Mouse (Mus musculus) limb, embryonic 14.5 days (tissue): ENCODE data around the gene Frmd4b. TPM values are rescaled to one million over a fixed set of nuclear protein-coding genes. Genes with fewer than 3 reads are reported as not detected.
A peak's percentile ranks its signal among the peaks of the same experiment; 100 is the strongest.

Experiments
- ATAC-seq: fragments of 200-750 bp; cut with Nextera tagmentation; 2 replicates; pipeline ENCODE4 v1.8.0; 2017; ENCODE audit warnings: low read depth, moderate number of reproducible peaks, moderate TSS enrichment; ENCODE audit not compliant: low FRiP score
- DNase-seq: peaks from one replicate; pipeline ENCODE4 v3.0.0-alpha.2; 2015; ENCODE audit warnings: low spot score
- H3K27ac ChIP-seq: fragments of 300-500 bp; sonication (generic); replicated peaks from 2 replicates; pipeline ENCODE4 v1.5.1; 2014; ENCODE audit warnings: low read depth, mild to moderate bottlenecking, low read length, moderate library complexity, mixed read lengths
- H3K27me3 ChIP-seq: fragments of 300-500 bp; sonication (generic); 2 replicates; pipeline ENCODE4 v1.6.1; 2014; ENCODE audit warnings: low read length, mixed read lengths; ENCODE audit not compliant: control insufficient read depth, insufficient read depth
- H3K36me3 ChIP-seq: fragments of 300-500 bp; sonication (generic); 2 replicates; pipeline ENCODE4 v1.6.1; 2014; ENCODE audit warnings: mild to moderate bottlenecking, low read length, moderate library complexity, mixed read lengths; ENCODE audit not compliant: control insufficient read depth, insufficient read depth
- H3K4me1 ChIP-seq: fragments of 300-500 bp; sonication (generic); 2 replicates; pipeline ENCODE4 v1.6.1; 2014; ENCODE audit warnings: antibody characterized with exemption, low read length, mixed read lengths; ENCODE audit not compliant: control insufficient read depth, insufficient read depth
- H3K4me2 ChIP-seq: fragments of 300-500 bp; sonication (generic); replicated peaks from 2 replicates; pipeline ENCODE4 v1.6.1; 2014; ENCODE audit warnings: low read depth, mild to moderate bottlenecking, low read length, moderate library complexity; ENCODE audit not compliant: severe bottlenecking
- H3K4me3 ChIP-seq: fragments of 300-500 bp; sonication (generic); replicated peaks from 2 replicates; pipeline ENCODE4 v1.5.1; 2014; ENCODE audit warnings: low read length
- H3K9ac ChIP-seq: fragments of 300-500 bp; sonication (generic); 2 replicates; pipeline ENCODE4 v1.6.1; 2014; ENCODE audit warnings: mild to moderate bottlenecking, low read depth, low read length, moderate library complexity; ENCODE audit not compliant: severe bottlenecking
- H3K9me3 ChIP-seq: fragments of 300-500 bp; sonication (generic); 2 replicates; pipeline ENCODE4 v1.6.1; 2016; ENCODE audit warnings: low read length; ENCODE audit not compliant: control insufficient read depth
- POLR2A ChIP-seq: fragments of 200-500 bp; IDR thresholded peaks from 2 replicates; pipeline ENCODE4 v1.8.0; 2012; ENCODE audit warnings: inconsistent platforms, mild to moderate bottlenecking, moderate library complexity, borderline replicate concordance; ENCODE audit not compliant: insufficient read depth, insufficient read length; ENCODE audit errors: extremely low read depth
- WGBS: fragments of 180-500 bp; shearing (Covaris S2); extraction: QIAGEN DNeasy Blood & Tissue Kit; methylation state at CpG from one replicate; pipeline ENCODE4 v1.1.7; 2014; 5-methylcytosine and 5-hydroxymethylcytosine counted together
- polyA plus RNA-seq, 2 experiments: library from polyadenylated mRNA; depleted of rRNA in 1 of 2; stranded (reverse) in 1 of 2; unstranded in 1 of 2; fragments of >200 nt; fragmentation: Nextera tagmentation in 1 of 2; extraction: Ambion mirVana in 1 of 2; gene quantifications; 2 replicates each; pipeline versions ENCODE4 v1.2.1 to v1.2.3; 2012 to 2014

Frmd4b gene
- polyA plus RNA-seq, 2 experiments = 13.9 to 14.1 TPM

DNA sequence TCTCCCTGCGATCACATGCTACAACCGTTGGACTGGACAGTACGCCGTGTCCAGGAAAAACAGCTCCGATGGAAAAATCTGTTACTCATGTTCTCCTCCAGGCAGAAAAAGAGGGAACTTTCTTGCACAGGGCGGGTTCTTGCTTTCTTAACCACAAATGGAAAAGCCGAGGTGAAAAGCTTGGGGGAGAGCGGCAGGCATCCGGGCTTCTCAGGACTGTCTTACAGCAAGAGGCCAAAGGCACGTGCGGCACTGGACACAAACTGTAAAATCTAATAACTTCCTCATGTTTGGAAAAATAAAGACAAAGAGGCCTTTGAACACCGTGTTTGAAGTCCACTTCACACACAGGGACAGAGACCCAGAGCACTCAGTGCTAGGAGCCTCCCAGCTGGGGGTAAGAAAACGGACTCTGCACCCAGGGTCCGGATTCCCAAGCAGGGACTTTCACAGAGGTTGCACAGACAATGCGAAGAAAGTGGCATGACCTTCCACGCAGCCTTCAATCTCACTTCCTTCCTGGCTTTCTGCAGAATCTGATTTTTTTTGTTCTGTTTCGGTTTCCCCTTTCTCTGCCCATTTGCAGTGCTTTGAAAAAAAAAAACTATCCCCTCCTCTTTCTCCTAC, 153.3 kb downstream of the Frmd4b start:
- DNase-seq (no peak), ATAC-seq (no peak)
- no peaks in the 10 kb centered on the region for H3K9me3 ChIP-seq
- H3K27ac ChIP-seq = peak overlapping the region; percentile 58
- H3K4me3 ChIP-seq = no peak overlapping the region
- H3K4me1 ChIP-seq = peaks cover 9% of the 10 kb centered on the region
- no peaks in the 10 kb centered on the region for H3K36me3 ChIP-seq
- WGBS = 32% methylated on average over 17 of the region's 17 CpGs
- no peak for TF ChIP-seq POLR2A
- H3K27me3 ChIP-seq = no peaks in the 10 kb centered on the region
- H3K9ac ChIP-seq = no peak overlapping the region
- H3K4me2 ChIP-seq = 0 out of 2 replicates have a peak overlapping the region, but pooled peaks have one; percentile 13

DNA sequence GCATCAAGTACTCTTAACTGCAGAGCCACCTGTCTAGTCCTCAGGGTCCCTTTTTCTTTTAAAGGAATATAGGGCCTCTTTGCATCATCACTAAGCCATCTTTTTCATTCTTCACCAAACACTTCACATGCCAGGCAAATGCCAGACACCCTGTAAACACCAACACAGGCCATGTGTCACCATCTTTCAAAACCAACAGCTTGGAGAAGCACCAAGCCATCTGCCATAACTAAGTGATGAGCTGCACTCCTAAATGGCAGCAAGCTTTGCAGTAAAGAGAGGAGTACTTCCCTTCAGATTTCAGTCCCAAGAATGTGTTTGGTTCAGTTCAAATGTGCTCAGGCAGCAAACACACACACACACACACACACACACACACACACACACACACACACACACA, 154.9 kb downstream of the Frmd4b start:
- TF ChIP-seq POLR2A = no peak
- H3K9me3 ChIP-seq = no peaks in the 10 kb centered on the region
- H3K9ac ChIP-seq = no peak overlapping the region

DNA sequence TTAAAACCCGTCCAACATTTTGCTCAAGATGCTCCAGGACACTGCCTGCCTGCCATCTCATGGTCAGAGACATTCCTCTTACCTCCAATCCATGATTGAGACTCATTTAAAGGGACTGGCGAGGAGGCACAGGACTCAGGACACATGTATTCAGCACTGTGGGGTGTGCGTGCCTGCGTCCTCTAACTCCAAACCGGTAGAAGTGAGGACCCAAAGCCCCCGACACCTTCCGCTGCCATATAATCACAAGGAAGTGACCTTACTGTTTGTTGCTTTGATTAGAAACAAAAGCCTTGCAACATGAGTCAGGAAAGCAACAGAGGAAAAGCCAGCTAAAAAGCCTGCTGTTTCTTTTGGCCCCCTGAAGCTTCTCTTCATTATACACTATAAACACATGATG, 158.2 kb downstream of the Frmd4b start:
- Histone ChIP-seq H3K4me3 (no peak overlapping the region), H3K4me1 (peaks cover 12% of the 10 kb centered on the region), H3K27me3 (no peaks in the 10 kb centered on the region), H3K4me2 (no peak overlapping the region), H3K9ac (no peak overlapping the region), H3K9me3 (no peaks in the 10 kb centered on the region), H3K36me3 (no peaks in the 10 kb centered on the region), H3K27ac (no peak overlapping the region)
- TF ChIP-seq POLR2A = no peak
- WGBS = 49% methylated on average over 7 of the region's 7 CpGs
- ATAC-seq (no peak), DNase-seq (no peak)

More for the DNA sequence above, 154.9 kb downstream of the Frmd4b start:
- Histone ChIP-seq H3K4me1 (peaks cover 12% of the 10 kb centered on the region), H3K36me3 (no peaks in the 10 kb centered on the region), H3K4me2 (no peak overlapping the region), H3K27ac (no peak overlapping the region), H3K27me3 (no peaks in the 10 kb centered on the region), H3K4me3 (no peak overlapping the region)
- DNase-seq = no peak
- no peak for ATAC-seq

DNA sequence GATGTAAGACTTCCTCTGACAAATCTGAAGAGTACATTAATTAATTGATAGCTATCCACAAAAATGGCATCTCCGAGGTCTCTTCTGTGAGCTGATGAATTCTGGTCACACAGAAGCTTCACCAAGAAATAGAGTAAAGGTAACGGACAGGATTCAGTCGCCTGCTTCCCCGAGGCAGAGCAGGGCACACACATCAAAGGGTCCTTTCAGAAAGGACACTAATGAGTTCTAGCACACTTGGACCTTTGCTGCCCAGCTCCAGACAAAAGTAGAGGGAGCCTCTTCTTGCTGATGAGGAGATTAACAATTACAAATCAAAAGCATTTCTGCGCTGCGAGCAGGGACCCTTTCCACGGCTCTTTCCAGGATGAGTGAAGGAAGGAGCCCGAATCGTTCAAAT, 159.0 kb downstream of the Frmd4b start:
- no peak overlapping the region; the same call in 1 of the 2 replicates for H3K9ac ChIP-seq
- H3K4me1 ChIP-seq = peaks cover 4% of the 10 kb centered on the region
- H3K36me3 ChIP-seq = no peaks in the 10 kb centered on the region
- 47% methylated on average over 9 of the region's 9 CpGs for WGBS
- no peak for DNase-seq
- no peak for TF ChIP-seq POLR2A
- no peaks in the 10 kb centered on the region for H3K9me3 ChIP-seq
- no peak overlapping the region for H3K4me3 ChIP-seq
- no peaks in the 10 kb centered on the region for H3K27me3 ChIP-seq
- no peak overlapping the region for H3K27ac ChIP-seq
- ATAC-seq = no peak
- H3K4me2 ChIP-seq = no peak overlapping the region

DNA sequence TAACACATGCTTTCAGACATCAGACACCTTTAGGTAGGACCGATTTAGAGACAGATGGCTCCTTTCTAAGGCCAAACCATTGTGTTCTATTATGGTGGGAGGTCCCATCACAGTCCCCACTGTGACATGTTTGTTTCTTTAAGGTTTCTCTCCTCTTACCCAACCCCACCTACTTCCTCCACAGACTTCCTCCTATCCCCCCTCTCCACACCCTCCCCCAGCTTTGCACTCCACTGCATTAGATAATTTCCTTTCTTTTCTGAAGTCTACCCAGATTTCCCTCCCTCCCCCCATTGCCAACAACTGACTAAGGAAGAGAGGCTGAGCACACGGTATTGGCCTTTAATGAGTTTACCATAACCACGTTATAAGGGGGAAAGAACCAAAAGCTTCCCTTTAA, 159.4 kb downstream of the Frmd4b start:
- Histone ChIP-seq H3K4me3 (no peak overlapping the region), H3K4me1 (peaks cover 3% of the 10 kb centered on the region; the same call in 1 of the 2 replicates), H3K9me3 (no peaks in the 10 kb centered on the region), H3K9ac (no peak overlapping the region), H3K4me2 (no peak overlapping the region), H3K27me3 (no peaks in the 10 kb centered on the region), H3K27ac (no peak overlapping the region), H3K36me3 (no peaks in the 10 kb centered on the region)
- WGBS = 23% methylated on average over 3 of the region's 3 CpGs
- ATAC-seq (no peak), DNase-seq (no peak)
- TF ChIP-seq POLR2A = no peak
